Mouse (Mus musculus) heart, embryonic 12.5 days (tissue): ENCODE measurements around the gene Rnf44. TPM values are rescaled to one million over a fixed set of nuclear protein-coding genes. Genes with fewer than 3 reads are reported as not detected.
A peak's percentile ranks its signal among the peaks of the same experiment; 100 is the strongest.

ENCODE experiments used
- ATAC-seq: fragments of 200-750 bp; cut with Nextera tagmentation; 2 replicates; pipeline ENCODE4 v1.8.0; 2017; ENCODE audit warnings: moderate TSS enrichment, moderate library complexity; ENCODE audit not compliant: insufficient number of reproducible peaks, low FRiP score
- H3K27ac ChIP-seq: fragments of 300-500 bp; sonication (generic); 2 replicates; pipeline ENCODE4 v1.5.1; 2016; ENCODE audit warnings: mild to moderate bottlenecking, moderate library complexity; ENCODE audit not compliant: poor library complexity, severe bottlenecking
- H3K27me3 ChIP-seq: fragments of 300-500 bp; sonication (generic); replicated peaks from 2 replicates; pipeline ENCODE4 v1.6.1; 2016; ENCODE audit warnings: mild to moderate bottlenecking, moderate library complexity
- H3K36me3 ChIP-seq: fragments of 300-500 bp; sonication (generic); 2 replicates; pipeline ENCODE4 v1.6.1; 2016; ENCODE audit warnings: mild to moderate bottlenecking, moderate library complexity
- H3K4me1 ChIP-seq: fragments of 300-500 bp; sonication (generic); replicated peaks from 2 replicates; pipeline ENCODE4 v1.6.1; 2016; ENCODE audit warnings: mild to moderate bottlenecking
- H3K4me2 ChIP-seq: fragments of 300-500 bp; sonication (generic); 2 replicates; pipeline ENCODE4 v1.6.1; 2016; ENCODE audit warnings: mild to moderate bottlenecking, moderate library complexity
- H3K4me3 ChIP-seq: fragments of 300-500 bp; sonication (generic); 2 replicates; pipeline ENCODE4 v1.5.1; 2016; ENCODE audit warnings: mild to moderate bottlenecking
- H3K9ac ChIP-seq: fragments of 300-500 bp; sonication (generic); 2 replicates; pipeline ENCODE4 v1.6.1; 2016; ENCODE audit warnings: mild to moderate bottlenecking, moderate library complexity
- H3K9me3 ChIP-seq: fragments of 300-500 bp; sonication (generic); replicated peaks from 2 replicates; pipeline ENCODE4 v1.6.1; 2016; ENCODE audit warnings: mild to moderate bottlenecking, moderate library complexity
- WGBS: fragments of 180-500 bp; shearing (Covaris S2); methylation state at CpG from one replicate; pipeline ENCODE4 v1.1.7; 2016; 5-methylcytosine and 5-hydroxymethylcytosine counted together
- polyA plus RNA-seq: library from polyadenylated mRNA; unstranded; fragments of >200 nt; fragmentation: Nextera tagmentation; extraction: Ambion mirVana; gene quantifications from 2 replicates; pipeline ENCODE4 v1.2.1, GENCODE M21; 2016

Gene Rnf44
- polyA plus RNA-seq, 1 experiment from 2014 or later: 60.4 TPM

DNA sequence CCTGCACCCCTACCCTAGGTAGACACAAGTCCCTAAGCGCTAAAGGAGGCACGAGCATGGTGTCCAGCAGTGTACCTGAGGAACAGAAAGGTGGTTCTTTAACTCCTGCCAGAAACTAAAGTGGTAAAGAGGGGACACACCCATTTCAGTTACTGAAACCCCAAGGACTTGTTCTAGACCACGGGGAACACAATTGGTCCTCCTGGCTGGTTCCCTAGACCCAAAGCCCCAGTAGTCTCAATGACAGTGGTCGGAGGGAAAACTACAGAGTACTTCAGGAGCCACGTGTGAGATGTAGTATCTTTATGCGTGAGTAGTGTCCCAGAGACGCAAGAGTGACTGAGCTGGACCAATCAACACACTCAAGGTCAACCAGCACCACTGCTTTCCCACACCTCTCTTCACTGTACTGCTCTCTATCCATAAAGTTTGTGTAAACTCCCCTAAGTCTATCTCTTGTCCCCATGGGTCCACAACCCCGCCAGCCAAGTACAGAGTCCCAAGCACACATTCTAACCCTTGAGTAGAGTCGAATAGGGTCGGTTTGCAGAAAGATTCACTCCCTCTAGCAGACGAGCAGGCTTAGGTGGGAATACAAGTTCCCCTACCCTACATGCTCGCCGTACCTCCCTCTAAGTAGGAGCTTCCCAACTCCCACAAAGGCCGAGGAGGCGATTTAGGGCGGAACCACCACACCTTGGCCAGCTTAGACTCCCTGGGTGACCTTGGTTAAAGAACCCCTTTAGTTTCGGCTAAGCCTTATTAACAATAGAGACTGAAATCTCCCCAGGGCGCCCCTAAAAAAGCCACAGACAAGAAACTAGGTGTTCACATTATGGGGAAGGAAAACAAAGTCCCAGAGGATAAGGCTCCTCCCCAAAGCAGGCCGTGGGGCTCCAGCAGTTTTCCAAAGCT, 7.3 kb downstream of the Rnf44 start:
- WGBS: 7% methylated on average over 19 of the region's 19 CpGs
- H3K36me3 ChIP-seq: peaks cover 35% of the 10 kb centered on the region
- ATAC-seq: no peak
- H3K4me3 ChIP-seq: peak overlapping the region; percentile 82
- H3K9me3 ChIP-seq: no peaks in the 10 kb centered on the region
- H3K9ac ChIP-seq: peak overlapping the region; percentile 93
- H3K27me3 ChIP-seq: no peaks in the 10 kb centered on the region
- peaks cover 55% of the 10 kb centered on the region for H3K4me1 ChIP-seq
- H3K4me2 ChIP-seq: peak overlapping the region; percentile 83
- peak overlapping the region; percentile 98 for H3K27ac ChIP-seq

DNA sequence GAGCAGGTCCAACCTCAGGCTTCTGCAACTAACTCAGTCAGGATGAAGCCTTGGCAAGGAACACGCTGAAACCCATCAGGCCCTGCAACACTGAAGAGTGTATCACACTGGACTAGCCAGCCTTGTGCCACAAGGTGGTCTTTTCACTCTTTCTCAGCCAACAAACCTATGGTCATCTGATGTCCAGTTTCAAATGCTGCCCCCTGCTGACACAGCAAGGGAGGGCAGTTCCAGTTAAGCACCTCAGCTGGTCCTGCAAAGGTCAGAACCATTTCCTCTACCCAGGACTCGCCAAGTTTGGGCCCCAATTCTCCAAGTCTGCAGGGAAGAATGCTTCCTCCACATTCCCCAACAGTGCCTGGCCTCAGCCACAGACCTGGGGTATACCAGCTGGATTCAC, 8.5 kb downstream of the Rnf44 start:
- ATAC-seq: no peak
- peak overlapping the region; percentile 93; the same call in 1 of the 2 replicates for H3K9ac ChIP-seq
- WGBS: 52% methylated on average over 2 of the region's 2 CpGs
- H3K36me3 ChIP-seq: peaks cover 47% of the 10 kb centered on the region
- H3K4me3 ChIP-seq: peak overlapping the region; percentile 82
- no peak overlapping the region for H3K27ac ChIP-seq
- peaks cover 45% of the 10 kb centered on the region for H3K4me1 ChIP-seq
- no peaks in the 10 kb centered on the region for H3K9me3 ChIP-seq
- peak overlapping the region; percentile 83 for H3K4me2 ChIP-seq
- H3K27me3 ChIP-seq: no peaks in the 10 kb centered on the region

DNA sequence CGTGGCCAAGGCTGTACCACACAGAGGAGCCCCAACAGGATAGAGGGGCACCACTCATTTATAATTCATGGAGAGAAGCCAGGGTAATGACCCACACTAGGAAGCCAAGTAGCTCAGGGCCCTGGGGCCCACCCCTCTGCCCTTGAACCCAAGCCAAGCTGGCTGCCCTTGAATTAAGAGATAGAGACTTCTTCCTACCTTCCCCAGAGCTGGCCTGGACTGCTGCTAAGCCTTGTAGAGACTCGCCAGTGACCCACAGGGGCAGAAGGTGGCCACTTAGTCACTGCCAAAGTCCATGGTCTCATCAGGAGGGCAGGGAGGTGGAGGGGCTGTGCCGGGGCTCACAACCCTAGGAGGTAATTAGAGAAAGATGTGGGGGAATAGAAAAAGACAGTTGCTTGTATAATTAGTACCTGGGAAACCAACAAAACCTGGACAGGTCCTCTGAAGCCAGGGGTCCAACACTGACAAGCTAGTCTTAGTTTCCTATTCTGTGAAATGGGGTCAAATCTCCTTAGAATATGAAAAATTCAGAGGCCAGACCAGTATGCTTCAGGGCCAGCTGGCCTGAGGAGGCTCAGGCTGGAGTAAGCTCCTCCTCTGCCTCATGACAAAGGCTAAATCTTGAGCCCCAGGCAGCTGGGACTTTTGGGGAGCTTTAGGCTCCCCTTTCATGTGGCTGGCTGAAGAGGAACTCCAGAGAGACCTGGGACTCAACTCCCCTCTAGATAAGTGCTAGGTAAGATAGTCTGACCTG, 9.4 kb downstream of the Rnf44 start:
- no peaks in the 10 kb centered on the region for H3K27me3 ChIP-seq
- no peak overlapping the region for H3K4me2 ChIP-seq
- peak overlapping the region; percentile 38; the same call in 1 of the 2 replicates for H3K9ac ChIP-seq
- ATAC-seq: no peak
- H3K9me3 ChIP-seq: no peaks in the 10 kb centered on the region
- H3K4me3 ChIP-seq: no peak overlapping the region
- H3K4me1 ChIP-seq: peaks cover 45% of the 10 kb centered on the region
- H3K27ac ChIP-seq: no peak overlapping the region
- WGBS: 78% methylated on average over 3 of the region's 3 CpGs
- peaks cover 54% of the 10 kb centered on the region for H3K36me3 ChIP-seq

GRCm38 (mm10) chr13:54683301-54683700, 10.4 kb downstream of the Rnf44 start:
- H3K9ac ChIP-seq: no peak overlapping the region
- H3K4me3 ChIP-seq: no peak overlapping the region
- H3K4me1 ChIP-seq: peaks cover 38% of the 10 kb centered on the region
- no peaks in the 10 kb centered on the region for H3K27me3 ChIP-seq
- WGBS: 94% methylated on average over 3 of the region's 3 CpGs
- no peaks in the 10 kb centered on the region for H3K9me3 ChIP-seq
- no peak overlapping the region for H3K4me2 ChIP-seq
- ATAC-seq: no peak
- no peak overlapping the region for H3K27ac ChIP-seq
- peaks cover 63% of the 10 kb centered on the region for H3K36me3 ChIP-seq

DNA sequence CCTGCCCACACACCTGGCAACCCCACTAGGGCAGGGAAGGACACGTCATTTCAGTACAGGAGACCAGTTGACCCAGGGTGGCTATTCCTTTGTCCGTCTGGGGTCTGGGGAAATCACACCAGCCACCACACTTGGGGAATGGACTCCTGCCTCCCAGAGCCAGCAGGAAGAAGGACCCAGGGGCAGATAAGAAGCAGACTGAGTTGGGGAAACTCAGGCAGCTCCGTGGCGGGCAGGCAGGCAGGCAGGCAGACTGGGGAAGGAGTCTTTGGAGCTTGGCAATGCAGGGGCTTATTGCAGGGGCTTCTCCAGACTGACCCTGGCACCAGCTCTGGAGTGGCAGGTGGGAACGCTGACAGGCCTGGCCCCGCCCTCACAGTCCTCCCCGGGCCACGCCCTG, 12.4 kb downstream of the Rnf44 start:
- no peak overlapping the region for H3K4me2 ChIP-seq
- whole genome bisulfite sequencing: 75% methylated on average over 8 of the region's 8 CpGs
- no peaks in the 10 kb centered on the region for H3K9me3 ChIP-seq
- peaks cover 64% of the 10 kb centered on the region for H3K36me3 ChIP-seq
- H3K27me3 ChIP-seq: no peaks in the 10 kb centered on the region
- no peak overlapping the region for H3K4me3 ChIP-seq
- H3K9ac ChIP-seq: no peak overlapping the region
- H3K4me1 ChIP-seq: peaks cover 32% of the 10 kb centered on the region
- ATAC-seq: no peak
- no peak overlapping the region for H3K27ac ChIP-seq

- Histone ChIP-seq H3K27me3 (no peaks in the 10 kb centered on the region), H3K4me3 (no peak overlapping the region), H3K9ac (no peak overlapping the region), H3K4me2 (no peak overlapping the region), H3K9me3 (no peaks in the 10 kb centered on the region), H3K4me1 (peaks cover 22% of the 10 kb centered on the region), H3K27ac (no peak overlapping the region), H3K36me3 (peaks cover 62% of the 10 kb centered on the region)
- 68% methylated on average over 17 of the region's 17 CpGs for WGBS
- ATAC-seq: peak; percentile 84
These were observed 13.4 kb downstream of the Rnf44 start for GRCm38 (mm10) chr13:54680184-54680853.

DNA sequence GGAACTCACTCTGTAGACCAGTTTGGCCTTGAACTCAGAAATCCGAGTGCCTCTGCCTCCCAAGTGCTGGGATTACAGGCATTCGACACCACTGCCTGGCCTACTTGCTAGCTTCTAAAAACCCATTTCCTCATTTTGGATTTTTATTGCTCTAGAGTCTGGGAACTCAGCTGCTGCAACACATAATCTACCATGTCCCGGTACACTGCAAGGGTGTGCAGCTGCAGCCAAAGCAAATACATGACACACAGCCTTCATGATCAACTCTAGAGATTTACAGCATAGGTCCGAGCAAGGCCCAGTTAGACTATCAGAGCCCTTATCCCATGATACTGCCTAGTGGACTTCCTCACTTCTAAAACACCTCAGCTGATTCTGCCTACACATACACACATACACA, 15.4 kb downstream of the Rnf44 start:
- no peak overlapping the region for H3K27ac ChIP-seq
- H3K4me1 ChIP-seq: peaks cover 7% of the 10 kb centered on the region; the same call in 1 of the 2 replicates
- H3K27me3 ChIP-seq: no peaks in the 10 kb centered on the region
- 67% methylated on average over 4 of the region's 4 CpGs for WGBS
- H3K4me2 ChIP-seq: no peak overlapping the region
- no peaks in the 10 kb centered on the region for H3K9me3 ChIP-seq
- H3K36me3 ChIP-seq: peaks cover 47% of the 10 kb centered on the region
- H3K4me3 ChIP-seq: no peak overlapping the region
- ATAC-seq: no peak
- no peak overlapping the region for H3K9ac ChIP-seq

DNA sequence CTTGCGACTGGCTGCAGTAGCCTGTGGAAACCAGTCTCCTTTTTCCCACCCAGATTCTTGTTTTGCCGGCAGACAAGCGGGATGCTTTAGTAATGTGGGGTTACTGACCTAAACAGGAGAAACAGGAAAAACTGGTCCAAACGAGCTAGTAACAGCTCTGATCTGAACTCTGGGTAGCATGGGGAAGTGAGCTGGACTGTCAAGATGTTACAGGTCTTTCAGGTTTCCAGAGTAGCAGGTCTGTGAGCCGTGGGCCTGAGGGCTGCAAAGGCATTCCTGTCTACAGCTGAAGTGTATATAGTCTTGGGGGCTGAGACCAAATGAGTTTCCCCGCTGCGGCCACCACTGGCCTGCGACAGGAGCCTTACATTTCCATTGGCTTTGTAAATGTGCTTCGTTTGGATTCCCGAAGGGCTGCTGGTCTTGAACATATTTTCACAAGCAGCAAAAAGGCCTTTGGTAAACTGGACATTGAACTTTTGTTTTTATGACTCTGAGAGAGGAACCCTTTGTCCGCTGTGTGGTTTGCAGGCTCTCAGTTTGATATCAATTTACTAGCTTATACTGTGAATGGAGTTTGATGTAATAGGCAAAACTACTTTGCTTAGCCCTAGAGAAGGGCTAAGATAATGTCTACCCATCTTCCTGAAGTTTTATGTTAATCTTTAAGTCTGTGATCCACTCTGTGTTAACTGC, 17.7 kb downstream of the Rnf44 start:
- Histone ChIP-seq H3K4me3 (no peak overlapping the region), H3K27ac (no peak overlapping the region), H3K9me3 (no peaks in the 10 kb centered on the region), H3K9ac (no peak overlapping the region), H3K4me1 (peaks cover 6% of the 10 kb centered on the region; the same call in 1 of the 2 replicates), H3K36me3 (peaks cover 25% of the 10 kb centered on the region), H3K4me2 (no peak overlapping the region), H3K27me3 (no peaks in the 10 kb centered on the region)
- WGBS: 65% methylated on average over 11 of the region's 11 CpGs
- ATAC-seq: no peak

DNA sequence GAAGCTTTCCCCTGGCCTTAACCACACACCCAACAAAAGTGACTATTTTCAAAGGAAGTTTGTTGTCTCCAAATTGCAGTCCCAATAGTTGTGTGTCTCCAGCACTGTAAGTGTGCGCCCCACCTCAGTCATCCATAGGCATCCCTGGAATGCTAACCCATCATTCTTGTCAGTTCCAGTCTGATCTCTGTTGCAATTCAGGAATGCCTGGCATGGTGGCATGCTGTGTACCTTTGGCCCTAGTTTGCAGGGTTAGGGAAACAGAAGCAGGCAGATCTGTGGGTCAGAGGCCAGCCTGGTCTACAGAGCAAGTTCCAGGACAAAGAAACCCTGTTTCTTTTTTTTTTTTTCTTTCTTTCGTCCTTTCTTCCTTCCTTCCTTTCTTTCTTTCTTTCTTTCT, 23.2 kb downstream of the Rnf44 start:
- 64% methylated on average over 2 of the region's 2 CpGs for WGBS
- Histone ChIP-seq H3K4me1 (peaks cover 6% of the 10 kb centered on the region; the same call in 1 of the 2 replicates), H3K4me3 (no peak overlapping the region)

GRCm38 (mm10) chr13:54665062-54665461, 28.6 kb downstream of the Rnf44 start:
- 94% methylated on average over 7 of the region's 7 CpGs for WGBS
- ATAC-seq: no peak
- Histone ChIP-seq H3K27me3 (no peaks in the 10 kb centered on the region), H3K9ac (no peak overlapping the region), H3K4me2 (no peak overlapping the region), H3K4me1 (no peaks in the 10 kb centered on the region), H3K36me3 (peaks cover 61% of the 10 kb centered on the region), H3K9me3 (0 out of 2 replicates have a peak, but pooled peaks cover 2% of the 10 kb centered on the region), H3K27ac (no peak overlapping the region), H3K4me3 (no peak overlapping the region)

More for the DNA sequence above, 23.2 kb downstream of the Rnf44 start:
- no peak overlapping the region for H3K27ac ChIP-seq
- no peak overlapping the region for H3K9ac ChIP-seq
- peaks cover 16% of the 10 kb centered on the region for H3K36me3 ChIP-seq
- ATAC-seq: no peak
- H3K9me3 ChIP-seq: 0 out of 2 replicates have a peak, but pooled peaks cover 2% of the 10 kb centered on the region
- H3K4me2 ChIP-seq: no peak overlapping the region
- no peaks in the 10 kb centered on the region for H3K27me3 ChIP-seq
